Mouse (Mus musculus): Measurements from ENCODE around the gene Sdhb.

The Sdhb gene

GRCm38 (mm10) chr4:140948481-140948880, 12.5 kb upstream of the Sdhb start:
- DNase-seq (ENCODE audit: low spot score) = no peak

- no peak for DNase-seq (ENCODE audit: low spot score)
Measured at GRCm38 (mm10) chr4:140949052-140949451, 12.0 kb upstream of the Sdhb start.

- no peak for DNase-seq (ENCODE audit: low spot score)
Measured at GRCm38 (mm10) chr4:140949616-140950015, 11.4 kb upstream of the Sdhb start.

GRCm38 (mm10) chr4:140950574-140950973, 10.4 kb upstream of the Sdhb start:
- no peak for DNase-seq (ENCODE audit: low spot score)

- DNase-seq (ENCODE audit: low spot score) = no peak
Measured at GRCm38 (mm10) chr4:140951861-140952641, 9.0 kb upstream of the Sdhb start.

GRCm38 (mm10) chr4:140957131-140957702, 3.8 kb upstream of the Sdhb start:
- DNase-seq (ENCODE audit: low spot score) = no peak

- DNase-seq (ENCODE audit: low spot score) = peak; percentile 68
Measured at GRCm38 (mm10) chr4:140957725-140958124, 3.3 kb upstream of the Sdhb start.

GRCm38 (mm10) chr4:140958319-140958718, 2.7 kb upstream of the Sdhb start:
- DNase-seq (ENCODE audit: low spot score) = no peak

GRCm38 (mm10) chr4:140959128-140959679, 1.8 kb upstream of the Sdhb start:
- DNase-seq (ENCODE audit: low spot score) = no peak

- DNase-seq (ENCODE audit: low spot score) = no peak
Measured at GRCm38 (mm10) chr4:140959715-140960479, 1.1 kb upstream of the Sdhb start.

- no peak for DNase-seq (ENCODE audit: low spot score)
Measured at GRCm38 (mm10) chr4:140961467-140962206, 634 bp downstream of the Sdhb start.

- no peak for DNase-seq (ENCODE audit: low spot score)
Measured at GRCm38 (mm10) chr4:140962207-140962909, 1.4 kb downstream of the Sdhb start.

- peak; percentile 47 for DNase-seq (ENCODE audit: low spot score)
Measured at GRCm38 (mm10) chr4:140962950-140963349, 1.9 kb downstream of the Sdhb start.

GRCm38 (mm10) chr4:140963941-140964597, 3.1 kb downstream of the Sdhb start:
- DNase-seq (ENCODE audit: low spot score) = no peak

- peak; percentile 57 for DNase-seq (ENCODE audit: low spot score)
Measured at GRCm38 (mm10) chr4:140964620-140965019, 3.6 kb downstream of the Sdhb start.

- peak; percentile 62 for DNase-seq (ENCODE audit: low spot score)
Measured at GRCm38 (mm10) chr4:140967386-140968159, 6.6 kb downstream of the Sdhb start.

- no peak for DNase-seq (ENCODE audit: low spot score)
Measured at GRCm38 (mm10) chr4:140971691-140972090, 10.7 kb downstream of the Sdhb start.

- DNase-seq (ENCODE audit: low spot score) = no peak
Measured at GRCm38 (mm10) chr4:140974408-140974807, 13.4 kb downstream of the Sdhb start.

- no peak for DNase-seq (ENCODE audit: low spot score)
Measured at GRCm38 (mm10) chr4:140975356-140975755, 14.4 kb downstream of the Sdhb start.

GRCm38 (mm10) chr4:140977278-140977677, 16.3 kb downstream of the Sdhb start:
- no peak for DNase-seq (ENCODE audit: low spot score)
